Mouse (Mus musculus) left cerebral cortex, postnatal 14 days (tissue): ENCODE measurements around the gene Fbn1. TPM values are rescaled to one million over a fixed set of nuclear protein-coding genes. Genes with fewer than 3 reads are reported as not detected.
A peak's percentile ranks its signal among the peaks of the same experiment; 100 is the strongest.

Experiments
- DNase-seq, 2 experiments: peaks; one replicate each; pipeline ENCODE4 v3.0.0; 2021 to 2022; ENCODE audit warnings: low spot score in 2 of 2, mixed read lengths in 1 of 2
- intact Hi-C: fragments of 180-260 bp; cut with DNase I; formaldehyde crosslinking; loops from one replicate; pipeline ENCODE4 v1.15.1; 2025
- total RNA-seq, 2 experiments: library from RNA; stranded (reverse); gene quantifications; 2 replicates each; pipeline ENCODE4 v1.2.3; 2021

Fbn1 gene
- total RNA-seq, 2 experiments from 2014 or later, result 5.8 to 7.3 TPM

DNA sequence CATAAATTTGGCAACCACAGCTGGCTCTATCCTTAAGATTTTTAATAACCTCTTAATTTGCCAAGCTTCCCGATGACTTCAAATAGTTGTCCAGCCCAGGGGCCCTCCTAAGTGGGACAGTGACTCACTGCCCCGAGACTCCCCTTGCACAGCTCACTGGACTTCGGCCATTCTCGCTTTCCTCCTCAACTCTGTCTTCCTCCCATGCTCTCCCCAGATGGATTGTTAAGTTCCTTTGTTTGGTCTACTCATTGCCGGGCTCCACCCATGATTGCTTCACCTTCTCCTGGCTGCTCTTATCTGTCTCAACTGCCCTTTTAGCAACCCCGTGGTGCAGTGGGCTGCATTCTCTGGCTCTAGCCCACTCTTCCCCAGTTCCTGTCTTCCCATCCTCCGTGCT lies 229.3 kb downstream of the Fbn1 start:
- no peak for DNase-seq
- intact Hi-C loops, result no loop called here

DNA sequence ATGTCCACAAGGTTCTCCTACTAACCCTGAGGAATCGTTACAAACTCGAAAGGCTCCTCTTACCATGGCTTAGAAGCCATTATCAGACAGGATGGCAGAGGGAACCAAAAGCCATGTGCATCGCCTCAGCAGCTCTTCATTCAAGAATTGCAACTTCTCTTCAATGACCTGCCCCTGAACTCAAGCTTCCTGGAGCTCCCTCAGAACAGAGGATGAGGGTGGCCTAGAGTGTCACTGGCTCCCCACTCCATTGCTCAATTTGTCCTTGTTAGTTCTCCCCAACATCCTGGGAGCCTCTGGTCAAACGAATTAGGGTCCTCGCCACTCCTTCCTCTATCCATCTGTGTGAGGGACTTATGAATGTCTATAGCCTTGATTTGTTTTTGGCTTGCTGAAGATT lies 231.1 kb downstream of the Fbn1 start:
- no peak for DNase-seq
- intact Hi-C loops, result no loop called here

DNA sequence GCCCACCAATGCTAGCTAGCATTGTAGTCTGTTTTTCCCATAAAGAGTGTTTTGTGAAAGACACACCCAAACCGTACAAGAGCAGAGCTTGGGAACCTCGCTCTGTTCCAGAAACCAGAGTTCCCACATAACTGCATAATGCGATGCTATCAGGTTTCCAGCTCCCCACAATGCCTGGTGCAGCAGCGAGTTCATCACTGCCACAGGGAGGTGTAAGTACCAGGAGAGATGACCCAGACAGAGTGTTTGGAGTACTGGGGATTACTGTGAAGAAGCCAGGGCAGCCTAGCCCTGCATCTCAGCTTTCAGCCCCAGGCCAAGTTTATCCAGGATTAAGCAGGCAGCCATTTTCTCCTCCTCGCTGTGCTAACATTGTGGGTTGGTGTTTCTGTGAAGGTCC lies 232.2 kb downstream of the Fbn1 start:
- DNase-seq, result no peak
- intact Hi-C loops, result no loop called here

DNA sequence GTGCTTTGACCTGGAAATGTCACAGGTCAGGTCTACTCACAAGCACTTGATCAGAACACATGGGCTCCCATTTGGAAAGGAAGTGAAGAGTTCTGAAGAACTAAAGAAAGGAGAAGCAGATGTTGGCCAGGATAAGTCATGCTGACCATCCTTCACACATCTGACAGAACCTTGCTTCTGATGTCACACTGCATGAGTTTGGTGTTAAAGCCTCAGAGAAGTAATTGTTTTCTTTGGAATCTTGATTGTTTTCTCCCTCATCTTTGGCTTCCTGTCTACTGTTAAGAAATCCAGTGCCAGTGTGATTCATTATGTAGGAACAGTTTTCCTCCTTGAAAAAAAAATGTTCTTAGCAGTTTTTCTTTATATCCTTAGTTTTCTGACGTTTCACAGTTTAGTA lies 238.9 kb downstream of the Fbn1 start:
- no peak for DNase-seq
- intact Hi-C loops, result loop anchor here (2.0 kb wide), 1 partner anchor 332 kb away; no protein-coding TSS in a partner anchor

DNA sequence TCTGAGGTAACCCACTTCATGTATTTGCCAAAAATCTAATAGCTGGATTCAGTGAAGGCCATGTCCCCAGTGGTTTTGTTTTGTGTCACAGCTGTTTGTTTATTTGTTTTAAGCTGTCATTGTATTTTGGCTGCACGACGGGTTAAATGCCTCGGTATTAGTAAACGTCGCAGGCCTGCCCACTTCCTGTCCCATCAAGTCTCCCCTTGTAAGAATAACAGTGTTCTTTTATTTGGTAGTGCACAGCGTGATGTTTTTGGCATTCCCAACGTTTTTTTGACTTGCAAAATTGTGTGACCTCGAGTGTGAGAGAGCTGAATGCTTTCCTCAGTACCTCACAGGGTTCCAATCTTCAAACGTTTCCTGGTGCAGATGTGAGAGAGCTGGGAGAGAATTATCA lies 244.0 kb downstream of the Fbn1 start:
- no peak for DNase-seq
- intact Hi-C loops, result loop anchor here (2.0 to 5.0 kb wide), 2 partner anchors 39 to 467 kb away; no protein-coding TSS in a partner anchor

DNA sequence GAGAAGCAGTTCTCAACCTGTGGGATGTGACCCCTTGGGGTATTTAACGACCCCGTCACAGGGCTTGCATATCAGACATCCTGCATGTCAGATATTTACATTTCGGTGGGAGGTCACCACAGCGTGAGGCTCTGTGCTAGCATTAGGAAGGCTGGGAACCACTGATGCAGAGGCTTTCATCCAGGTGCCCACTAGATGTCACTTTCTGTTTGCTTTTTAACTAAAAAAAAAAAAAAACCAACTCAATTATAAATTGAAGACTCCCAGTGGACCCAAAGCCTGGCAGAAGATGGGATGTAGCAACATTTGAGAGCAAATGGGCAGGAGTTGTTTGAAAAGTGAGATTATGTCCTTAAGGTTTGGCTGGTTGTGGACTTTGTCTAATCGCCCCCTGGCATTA lies 244.7 kb downstream of the Fbn1 start:
- DNase-seq, result peak; percentile 17 to 26
- intact Hi-C loops, result loop anchor here (2.0 to 5.0 kb wide), 2 partner anchors 39 to 468 kb away; no protein-coding TSS in a partner anchor

DNA sequence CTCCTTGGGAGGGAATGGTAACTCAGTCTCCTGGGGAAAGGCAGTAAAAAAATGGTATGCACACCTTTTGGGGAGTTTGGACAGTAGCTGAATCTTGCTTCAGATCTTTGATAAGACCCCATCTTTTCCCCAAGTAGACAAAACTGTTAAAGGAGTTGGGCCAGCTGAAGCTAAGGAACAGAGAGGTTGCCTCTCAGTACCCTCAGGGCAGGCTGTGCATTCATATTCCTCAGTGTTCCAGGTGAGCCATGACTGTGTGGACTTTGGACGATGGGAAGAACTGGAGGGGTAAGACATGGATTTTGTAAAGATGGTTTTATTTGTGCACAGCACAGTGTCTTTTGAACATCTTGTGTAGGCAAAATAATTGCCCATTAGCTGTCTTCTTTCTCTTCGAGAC lies 247.5 kb downstream of the Fbn1 start:
- intact Hi-C loops, result loop anchor here (5.0 kb wide), 1 partner anchor 42 kb away; no protein-coding TSS in a partner anchor

DNA sequence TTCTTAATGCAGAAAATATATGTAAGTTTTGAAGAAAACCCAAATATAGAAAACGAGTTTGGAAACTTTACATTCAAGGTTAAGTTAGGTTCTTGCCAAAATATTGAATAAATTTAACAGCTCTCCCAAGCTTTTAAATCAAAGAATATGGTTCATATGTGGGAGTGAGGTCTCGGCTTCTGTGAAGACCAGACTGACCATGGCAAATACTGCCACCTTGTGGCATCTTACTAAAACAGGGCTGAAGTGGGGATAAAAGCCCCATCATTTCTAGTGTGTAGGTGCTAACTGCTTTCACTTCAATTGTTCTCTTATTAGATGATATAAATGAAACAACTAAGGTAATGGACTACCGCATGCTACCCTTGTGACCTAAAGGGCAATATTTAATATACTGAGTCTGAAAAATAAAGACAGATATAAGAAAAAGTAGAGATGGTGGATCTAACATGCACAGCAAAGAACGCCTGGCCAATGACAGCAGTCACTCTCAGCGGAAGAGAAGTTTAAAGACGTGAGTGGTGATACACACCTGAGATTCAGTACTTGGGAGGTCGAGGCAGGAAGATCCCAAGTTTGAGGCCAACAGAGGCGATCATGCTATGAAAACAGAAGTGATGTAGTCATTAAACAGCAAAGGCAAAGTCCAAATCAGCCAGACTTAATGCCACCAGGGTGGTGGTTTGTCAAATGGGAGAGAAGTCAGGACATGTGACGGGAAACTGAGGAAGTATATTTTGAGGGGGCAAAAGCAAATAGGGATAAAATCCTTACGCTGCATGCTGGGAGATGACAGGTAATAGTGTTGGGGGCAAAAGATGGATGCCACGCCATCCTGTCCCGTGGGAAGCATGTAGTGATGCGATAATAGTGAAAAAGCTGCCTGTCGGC lies 248.3 kb downstream of the Fbn1 start:
- intact Hi-C loops, result loop anchor here (5.0 kb wide), 1 partner anchor 43 kb away; no protein-coding TSS in a partner anchor
- DNase-seq, result peak; percentile 25 to 27

More for the DNA sequence above, 247.5 kb downstream of the Fbn1 start:
- DNase-seq, result no peak

DNA sequence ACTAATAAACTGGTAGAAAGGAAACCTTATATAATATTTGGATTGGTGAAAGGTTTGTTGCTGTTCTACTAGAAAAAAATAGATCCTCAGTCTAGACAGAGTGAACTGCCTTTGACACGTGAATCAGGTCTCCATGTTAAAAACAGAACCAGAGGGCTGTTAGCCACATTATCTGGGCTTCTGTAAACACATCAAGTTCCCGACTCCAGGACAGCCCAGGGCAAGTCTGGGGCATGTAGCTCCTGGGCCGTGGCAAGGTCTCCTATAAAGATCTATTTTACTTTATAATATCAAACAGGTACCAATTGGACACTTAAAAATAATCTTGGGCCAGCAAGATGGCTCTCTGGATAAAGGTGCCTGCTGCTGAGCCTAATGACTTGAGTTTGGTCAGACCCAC lies 251.9 kb downstream of the Fbn1 start:
- DNase-seq, result no peak
- intact Hi-C loops, result no loop called here

DNA sequence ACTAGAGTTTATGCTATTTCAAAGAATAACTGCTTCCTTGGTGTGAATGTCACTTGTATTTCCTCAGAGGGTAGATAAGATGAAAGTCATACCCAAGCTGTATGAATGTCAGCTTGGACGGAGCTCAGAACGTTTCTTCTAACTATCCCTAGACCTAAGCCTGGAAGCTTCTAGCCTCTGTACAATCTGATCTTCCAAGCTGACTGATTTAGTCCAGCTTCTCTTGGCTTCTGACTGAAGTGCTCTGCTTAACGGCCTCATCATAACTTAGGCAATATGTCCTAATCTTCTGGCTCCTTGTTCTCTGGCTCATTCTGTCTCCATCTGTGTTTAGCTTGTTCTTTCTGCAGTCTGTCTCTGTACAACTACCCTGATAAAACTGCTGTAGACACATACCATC lies 253.2 kb downstream of the Fbn1 start:
- intact Hi-C loops, result no loop called here
- no peak for DNase-seq

DNA sequence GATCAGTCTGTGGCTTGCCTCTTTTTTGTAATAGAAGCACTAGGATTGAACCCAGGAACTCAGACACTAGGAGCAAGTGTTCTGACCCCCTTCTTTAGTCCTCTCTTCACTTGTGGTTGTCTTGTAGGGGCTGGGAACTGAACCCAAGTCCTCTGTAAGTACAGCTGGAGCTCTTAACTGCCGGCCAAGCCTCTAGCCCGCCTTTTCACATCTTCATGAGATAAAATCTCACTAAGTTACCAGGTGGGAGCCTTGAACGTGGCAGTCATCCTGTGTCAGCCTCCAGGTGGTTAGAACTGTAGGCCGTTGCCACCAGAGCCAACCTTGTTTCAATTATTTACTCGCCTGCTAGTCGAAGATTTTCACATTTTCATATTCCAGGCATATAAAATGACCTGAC lies 254.1 kb downstream of the Fbn1 start:
- DNase-seq, result no peak
- intact Hi-C loops, result no loop called here

DNA sequence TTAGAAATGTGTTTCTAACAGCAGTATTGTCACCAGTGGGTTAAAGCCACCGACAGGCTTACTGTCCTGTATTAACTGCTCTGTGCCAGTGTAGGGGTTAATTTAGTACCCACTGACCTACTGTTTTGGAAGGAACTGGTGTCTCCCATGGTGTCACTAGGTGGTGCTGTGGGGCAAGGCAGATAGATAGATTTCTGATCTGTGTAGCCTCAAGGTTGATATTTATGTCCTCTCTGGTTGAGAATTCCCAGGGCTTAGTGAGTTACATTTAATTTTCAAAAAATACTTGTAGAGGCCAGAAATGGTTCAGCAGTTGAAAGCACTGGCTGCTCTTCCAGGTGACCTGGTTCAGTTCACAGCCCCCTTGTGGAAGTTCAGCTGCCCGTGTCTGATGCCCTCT lies 255.5 kb downstream of the Fbn1 start:
- intact Hi-C loops, result no loop called here
- DNase-seq, result peak; percentile 51 to 58

DNA sequence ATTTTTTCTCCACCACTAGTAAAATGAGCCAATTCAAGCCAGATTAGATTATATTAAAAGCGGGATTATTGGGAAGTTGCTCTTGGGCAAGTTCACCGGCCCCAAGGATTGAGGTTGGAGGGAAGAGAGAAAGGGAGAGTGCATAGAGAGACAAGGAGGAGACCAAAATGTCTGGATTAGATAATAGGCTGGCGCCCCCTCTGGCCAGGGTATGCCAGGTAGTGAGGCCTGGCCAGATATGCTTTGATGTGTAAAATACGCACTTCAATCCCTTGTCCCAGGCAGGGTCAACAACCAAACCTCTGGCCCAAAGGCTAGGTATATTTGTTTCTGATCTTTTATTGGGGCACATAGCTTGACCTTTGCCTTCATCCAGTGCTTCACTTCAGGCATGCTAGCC lies 256.0 kb downstream of the Fbn1 start:
- intact Hi-C loops, result no loop called here
- DNase-seq, result no peak

Other genes starting within 250 kb of the Fbn1 start
- under 1 TPM in 1 of 2 experiments, not detected in 1; 0.27 TPM for gene Gm9913, start 2.9 kb downstream of the Fbn1 start, total RNA-seq
- 1 to 10 TPM; 1.7 to 2.2 TPM for gene Cep152, start 117.1 kb upstream of the Fbn1 start, total RNA-seq
- gene Eid1, start 165.1 kb upstream of the Fbn1 start, total RNA-seq, result 100 to 1,000 TPM; 303 TPM
- 1 to 10 TPM; 4.9 to 5.5 TPM for gene Shc4, start 216.2 kb upstream of the Fbn1 start, total RNA-seq